Mouse (Mus musculus): ENCODE measurements around the gene Kif24.

The Kif24 gene

GRCm38 (mm10) chr4:41464345-41465286, at the start of gene Kif24, which contains the start of gene Nudt2:
Kif24 (minus strand) TSS chr4:41464887.
Nudt2 (plus strand) TSS chr4:41465151.
- peak; percentile 95 for DNase-seq

DNA sequence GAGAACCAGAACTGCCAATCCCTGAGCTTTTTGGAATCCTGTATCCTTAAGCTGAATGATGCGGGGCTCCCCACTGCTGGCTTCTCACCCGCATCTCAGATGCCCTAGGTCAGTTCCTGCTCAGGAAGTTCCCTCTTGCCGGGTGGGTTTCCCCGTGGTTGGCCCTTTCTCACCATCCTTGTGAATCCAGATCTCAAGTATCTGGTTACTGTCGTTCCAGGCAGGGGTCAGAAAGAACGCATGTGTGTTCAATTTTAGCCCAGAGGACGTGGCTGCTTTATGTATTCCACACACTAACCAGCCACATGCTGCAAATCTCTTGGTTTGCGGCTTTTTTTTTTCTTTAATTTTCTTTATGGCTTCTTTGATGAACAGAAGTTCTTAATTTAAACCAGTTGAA, 49.0 kb upstream of the Kif24 start:
- no peak for DNase-seq

DNA sequence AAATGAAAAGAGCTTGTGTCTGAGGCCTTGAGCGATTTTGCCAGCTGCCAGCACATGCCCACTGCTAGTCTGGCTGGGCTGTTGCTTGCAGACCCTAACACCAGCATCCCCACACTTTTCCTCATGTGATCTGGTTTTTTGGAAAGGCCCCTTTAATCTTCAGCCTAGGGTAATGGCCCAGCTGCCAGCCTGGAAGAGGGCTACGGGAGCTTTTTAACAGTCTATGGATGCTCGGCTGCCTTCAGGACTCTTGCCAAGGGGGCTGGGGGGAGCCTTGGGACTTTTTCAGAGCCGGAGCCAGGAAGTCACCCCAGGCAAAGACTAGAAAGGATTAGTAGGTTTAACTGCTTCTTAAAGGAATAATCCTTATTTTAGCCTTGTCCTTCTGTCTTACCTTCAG, 48.6 kb upstream of the Kif24 start:
- no peak for DNase-seq

- DNase-seq: no peak
Measured at GRCm38 (mm10) chr4:41507998-41508397, 43.3 kb upstream of the Kif24 start.

GRCm38 (mm10) chr4:41507326-41507924, 42.7 kb upstream of the Kif24 start:
- no peak for DNase-seq

DNA sequence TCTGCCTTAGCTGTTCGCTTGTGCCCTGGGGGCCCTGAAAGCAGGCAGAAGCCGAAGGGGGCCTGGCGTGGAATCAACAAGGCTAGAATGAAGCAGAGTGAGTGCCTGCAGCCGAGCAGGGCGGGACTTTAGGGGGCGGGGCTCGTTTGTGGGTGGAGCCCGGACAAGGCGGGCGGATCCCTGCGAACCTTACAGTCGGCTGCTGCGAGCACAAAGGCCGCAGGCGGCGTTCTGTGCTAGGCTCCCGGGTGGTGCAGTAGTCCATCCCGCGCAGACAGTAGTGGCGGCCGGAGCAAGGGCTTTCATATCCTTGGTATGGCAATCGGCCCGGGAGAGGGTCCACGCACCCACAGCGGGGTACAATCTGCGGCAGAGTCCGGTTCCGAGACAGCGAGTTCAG, 42.2 kb upstream of the Kif24 start:
- DNase-seq: peak; percentile 81

DNA sequence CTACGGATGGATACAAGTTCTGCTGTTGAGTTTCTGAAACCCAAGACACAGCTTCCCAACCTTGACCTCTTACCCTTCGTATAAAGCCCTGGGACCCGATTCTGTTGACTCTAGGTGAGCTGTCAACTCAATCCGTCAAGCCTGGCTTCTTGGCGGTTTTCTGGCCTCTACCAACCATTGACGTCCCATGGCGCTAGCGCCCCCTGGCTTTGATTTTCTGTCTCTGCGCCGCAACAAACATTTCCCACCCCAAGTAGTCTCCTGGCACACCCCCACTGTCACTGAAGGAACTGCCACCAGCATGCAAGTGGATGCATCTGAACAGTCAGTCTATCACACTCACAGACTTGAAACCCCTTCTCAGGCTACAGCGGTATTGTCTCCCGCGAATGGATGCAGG, 41.5 kb upstream of the Kif24 start:
- DNase-seq: peak; percentile 61

DNA sequence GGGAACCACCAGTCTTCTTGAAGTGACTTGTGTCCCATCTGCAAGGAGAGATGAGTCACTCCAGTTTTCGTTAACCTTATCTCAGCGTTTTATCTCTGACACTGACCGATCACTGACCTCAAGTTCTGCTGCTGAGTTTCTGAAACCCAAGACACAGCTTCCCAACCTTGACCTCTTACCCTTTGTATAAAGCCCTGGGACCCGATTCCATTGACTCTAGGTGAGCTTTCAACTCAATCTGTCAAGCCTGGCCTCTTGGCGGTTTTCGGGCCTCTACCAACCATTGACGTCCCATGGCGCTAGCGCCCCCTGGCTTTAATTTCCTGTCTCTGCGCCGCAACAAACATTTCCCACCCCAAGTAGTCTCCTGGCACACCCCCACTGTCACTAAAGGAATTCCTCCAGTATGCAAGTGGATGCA, 40.5 kb upstream of the Kif24 start:
- DNase-seq: no peak

- DNase-seq: no peak
Measured at GRCm38 (mm10) chr4:41504325-41504724, 39.6 kb upstream of the Kif24 start.

- peak; percentile 95 for DNase-seq
Measured at GRCm38 (mm10) chr4:41502986-41503412, 38.3 kb upstream of the Kif24 start, which contains the start of gene AI464131. AI464131 (minus strand) TSS chr4:41503076.

DNA sequence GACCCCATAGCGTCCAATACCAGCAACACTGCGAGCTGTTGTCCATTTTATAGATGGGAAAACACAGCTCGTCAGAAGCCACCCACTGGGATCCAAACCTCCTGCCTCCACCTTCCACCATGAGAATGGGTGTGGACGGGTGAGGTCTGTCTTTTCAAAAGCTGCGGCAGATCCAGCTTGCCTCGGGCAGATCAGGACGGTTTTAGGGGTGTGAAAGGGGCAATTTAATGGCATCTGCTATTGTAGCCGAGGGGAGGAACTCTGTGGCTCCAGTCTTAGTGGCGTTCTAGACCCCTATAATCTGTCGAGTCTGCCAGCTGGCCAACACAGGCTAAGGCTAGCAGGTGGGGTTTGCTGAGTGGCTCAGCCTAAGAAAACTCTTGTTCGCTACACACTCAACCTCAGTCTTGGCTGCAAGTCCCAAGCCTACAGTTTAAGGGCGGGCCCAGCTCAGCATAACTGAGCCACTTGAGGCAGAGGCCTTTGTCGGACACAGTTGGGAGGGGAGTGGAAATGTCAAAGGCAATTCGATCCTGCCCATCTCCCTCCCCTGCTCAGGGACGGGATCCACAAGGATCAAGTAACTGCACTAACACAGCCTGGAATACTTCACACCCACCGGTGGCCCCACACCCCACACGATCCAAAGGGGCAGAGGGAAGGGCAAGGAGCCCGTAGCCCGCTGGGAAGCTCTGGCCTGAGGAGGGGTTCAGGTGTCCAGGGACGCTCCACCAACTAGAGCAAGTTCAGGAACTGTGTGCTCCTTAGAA, 37.7 kb upstream of the Kif24 start:
- no peak for DNase-seq

- DNase-seq: no peak
Measured at GRCm38 (mm10) chr4:41500787-41501186, 36.1 kb upstream of the Kif24 start.

DNA sequence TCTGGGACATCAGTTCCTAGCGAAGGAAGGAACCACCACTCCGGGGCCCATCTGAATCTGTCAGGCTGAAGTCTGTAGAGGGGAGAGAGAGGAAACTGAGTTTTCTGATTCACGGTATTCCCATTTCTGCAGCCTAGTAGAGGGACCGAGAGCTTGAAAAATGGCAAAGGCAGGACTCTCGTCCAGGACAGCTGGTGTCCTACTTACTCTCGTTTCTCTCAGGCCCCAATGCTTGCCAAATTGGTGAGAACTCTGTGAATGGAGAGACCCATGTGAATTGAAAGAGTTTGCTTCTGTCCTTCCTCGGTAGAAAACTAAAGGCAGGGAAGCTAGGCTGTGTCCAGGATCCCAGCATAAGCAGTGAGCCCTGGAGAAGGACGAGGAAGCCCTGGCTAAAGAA, 34.9 kb upstream of the Kif24 start:
- no peak for DNase-seq

DNA sequence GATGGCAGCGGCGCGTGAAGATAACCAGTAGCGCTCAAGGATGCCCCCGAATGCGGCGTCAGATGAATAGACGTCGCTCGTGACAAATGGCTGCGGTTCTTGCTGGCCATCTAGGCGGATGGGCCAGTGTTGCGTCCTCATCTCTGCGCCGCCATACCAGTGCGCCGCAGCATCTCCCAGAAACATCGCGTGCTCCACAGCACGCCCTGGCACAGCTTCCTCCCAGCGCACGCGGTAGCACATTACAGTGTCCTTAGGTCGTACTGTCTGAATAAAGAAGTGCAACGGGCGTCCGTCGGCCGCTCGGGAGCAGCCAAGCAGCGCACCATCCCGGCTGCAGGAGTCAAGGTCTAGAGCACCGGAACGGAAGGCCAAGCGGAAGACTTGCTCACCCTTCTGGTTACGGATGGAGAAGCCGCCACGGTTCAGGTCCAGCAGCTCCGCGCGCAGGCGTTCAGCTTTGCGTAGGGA, 34.3 kb upstream of the Kif24 start:
- no peak for DNase-seq

DNA sequence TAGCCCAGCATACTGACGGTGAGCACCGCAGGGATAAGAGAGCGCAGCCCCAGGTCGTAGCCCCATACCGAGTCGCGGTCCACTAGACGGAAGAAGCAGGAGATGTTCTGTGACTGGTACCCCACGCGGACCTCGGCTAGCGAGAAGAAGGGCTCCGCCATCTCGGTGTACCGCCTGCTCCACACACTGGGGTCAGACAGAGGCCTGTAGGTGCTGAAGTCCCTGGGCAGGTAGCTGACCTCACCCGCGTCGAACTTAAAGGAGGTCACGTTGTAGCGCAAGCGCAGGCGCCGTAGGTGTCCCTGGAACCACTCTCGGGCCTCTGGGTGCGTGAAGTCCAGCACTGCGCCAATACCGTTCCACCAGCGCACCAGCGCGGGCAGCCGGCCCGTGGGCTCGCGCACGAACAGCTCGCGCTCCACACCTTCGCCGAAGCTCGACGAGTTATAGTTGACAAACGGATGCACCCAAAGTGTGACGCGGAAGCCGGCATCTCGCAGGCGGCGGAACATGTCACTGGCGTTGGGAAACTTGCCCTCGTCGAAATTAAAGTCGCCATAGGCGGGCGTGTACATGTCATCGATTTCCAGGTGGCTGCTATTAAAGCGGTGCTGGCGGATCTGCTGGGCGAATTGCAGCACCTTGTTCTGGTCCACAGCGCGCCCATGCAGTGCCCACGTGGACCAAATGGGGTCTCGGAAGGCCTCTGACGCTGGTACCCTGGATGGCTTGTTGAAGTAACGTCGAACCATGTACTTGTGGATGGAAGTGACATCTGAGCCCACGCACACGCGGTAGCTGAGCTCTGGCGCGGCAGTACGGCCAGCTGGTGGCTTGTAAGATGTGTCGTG, 33.5 kb upstream of the Kif24 start:
- DNase-seq: no peak

- DNase-seq: peak; percentile 38
Measured at GRCm38 (mm10) chr4:41497579-41497978, 32.9 kb upstream of the Kif24 start.

DNA sequence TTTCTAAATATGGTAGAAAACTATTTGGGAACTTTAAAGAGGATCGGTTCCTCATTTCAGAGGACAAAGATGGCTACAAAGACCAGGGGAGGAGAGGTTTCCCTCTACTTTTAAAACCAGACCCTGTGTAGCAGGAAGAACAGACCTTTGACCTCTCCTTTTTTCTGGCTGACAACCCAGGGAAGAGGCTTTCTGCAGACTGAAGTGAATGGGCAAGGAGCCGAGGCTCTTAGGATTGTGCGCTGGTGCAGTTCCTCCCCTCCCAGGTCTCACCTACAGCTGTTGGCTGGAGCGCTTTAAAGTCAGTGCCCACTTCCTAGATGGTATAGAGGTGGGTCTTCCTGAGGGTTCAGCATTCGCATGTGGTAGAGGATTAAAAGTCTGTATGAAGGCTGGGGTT, 32.4 kb upstream of the Kif24 start:
- no peak for DNase-seq

DNA sequence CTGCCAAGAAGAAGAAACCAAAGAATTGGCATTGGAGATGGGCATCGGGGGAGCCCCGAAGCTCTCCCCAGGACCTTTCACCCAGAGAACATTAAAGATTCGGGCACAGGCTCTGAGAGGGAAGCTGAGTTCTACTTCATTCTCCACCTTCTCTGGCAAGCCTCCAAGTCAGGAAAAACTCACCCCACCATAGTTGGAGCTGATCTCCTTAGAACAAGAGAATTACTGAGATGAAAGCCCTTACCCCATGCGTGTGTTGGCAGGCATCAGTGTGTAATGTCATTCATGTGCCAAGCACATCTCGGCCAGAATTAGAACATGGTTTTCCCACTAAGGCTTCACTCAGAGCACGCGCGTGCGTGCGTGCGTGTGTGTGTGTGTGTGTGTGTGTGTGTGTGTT, 31.2 kb upstream of the Kif24 start:
- DNase-seq: peak; percentile 48

- DNase-seq: no peak
Measured at GRCm38 (mm10) chr4:41495076-41495475, 30.4 kb upstream of the Kif24 start.

DNA sequence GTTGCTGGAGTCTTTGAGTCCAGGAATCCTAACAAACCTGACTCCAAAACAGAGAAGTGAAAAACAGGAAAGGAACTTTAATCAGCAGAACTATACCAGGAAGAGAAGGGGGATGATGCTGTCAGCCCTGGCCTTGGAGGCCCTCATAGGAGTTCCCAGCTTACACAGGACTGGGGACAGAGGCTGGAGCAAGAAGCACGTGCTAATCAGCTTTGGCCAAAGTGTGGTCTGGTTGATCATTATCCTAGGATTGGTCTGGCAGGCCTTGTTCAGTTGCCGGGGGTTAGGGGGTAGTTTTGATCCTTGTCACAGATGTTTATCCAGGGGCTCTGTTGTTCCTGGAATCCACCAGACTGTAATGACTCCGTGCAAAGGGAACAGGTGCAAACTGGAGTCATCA, 29.7 kb upstream of the Kif24 start:
- no peak for DNase-seq

- DNase-seq: no peak
Measured at GRCm38 (mm10) chr4:41493464-41494116, 28.9 kb upstream of the Kif24 start.

GRCm38 (mm10) chr4:41492951-41493350, 28.3 kb upstream of the Kif24 start:
- no peak for DNase-seq

All from right cerebral cortex, postnatal 14 days (tissue).